19 mouse cellular contexts compared by ENCODE assay signal in genomic region chr16:77989791-77990325, GRCm38 (mm10).
DNase-seq lines count a peak whose midpoint lies in the region; ATAC-seq and TF ChIP-seq lines count a peak whose summit lies in the region.
"Had no signal": no experiment of that assay in that cellular context is flagged by ENCODE, and none has a peak within 500 bp of the region (broad histone marks: within the 10 kb centered on the region; RNA-seq: fewer than 3 reads in every experiment).

No protein-coding gene starts in this region.

- no peak overlapping the region for H3K4me3 ChIP-seq in lung, postnatal 0 days (ENCODE audit: low read depth, low read length)
- H3K4me3 ChIP-seq: forebrain, embryonic 13.5 days; heart, embryonic 13.5 days; hindbrain, embryonic 15.5 days had no signal

- no peaks in the 10 kb centered on the region for H3K36me3 ChIP-seq in lung, postnatal 0 days (ENCODE audit: insufficient read depth, low read length)
- H3K36me3 ChIP-seq: G1E; heart, embryonic 13.5 days; hindbrain, embryonic 15.5 days had no signal

- H3K27ac ChIP-seq in lung, postnatal 0 days (ENCODE audit: low read length): no peak overlapping the region
- H3K27ac ChIP-seq: forebrain, embryonic 13.5 days; heart, embryonic 13.5 days; hindbrain, embryonic 15.5 days had no signal

- peak; percentile 3 for DNase-seq in adrenal gland, postnatal 10 days
- DNase-seq in adrenal gland, postnatal 36 days: no peak
- DNase-seq in lung, postnatal 36 days: peak; percentile 2
- no peak for DNase-seq in lung, postnatal 0 days (ENCODE audit: low spot score)
- DNase-seq in gonadal fat pad, adult 2 months (ENCODE audit: low read depth): peak; percentile 82
- no peak for DNase-seq in neural tube, embryonic 10.5 days (ENCODE audit: extremely low spot score, low spot score)
- DNase-seq in heart, adult 9 months (ENCODE audit: low spot score in 2 of 2): no peak
- DNase-seq: adrenal gland, postnatal 25 days; B cell, adult 2 months; cerebellum, adult 2 months; forebrain, postnatal 0 days; gastrocnemius, postnatal 14 days; heart, postnatal 36 days had no signal

- no peak overlapping the region for H3K4me2 ChIP-seq in lung, postnatal 0 days (replicated peaks; ENCODE audit: low read depth, low read length)
- H3K4me2 ChIP-seq: forebrain, embryonic 13.5 days; heart, embryonic 13.5 days; hindbrain, embryonic 15.5 days had no signal

- no peak for TF ChIP-seq EP300 in lung, postnatal 0 days (IDR thresholded peaks at IDR 0.05)

- no peak for TF ChIP-seq CTCF in lung, postnatal 0 days (IDR thresholded peaks at IDR 0.05)

- H3K4me1 ChIP-seq in lung, postnatal 0 days (ENCODE audit: insufficient read depth, low read depth, low read length): no peaks in the 10 kb centered on the region
- H3K4me1 ChIP-seq: heart, embryonic 13.5 days; hindbrain, embryonic 15.5 days had no signal

- H3K27me3 ChIP-seq in lung, postnatal 0 days (replicated peaks; ENCODE audit: insufficient read depth, low read length): no peaks in the 10 kb centered on the region
- H3K27me3 ChIP-seq: forebrain, embryonic 13.5 days; heart, embryonic 13.5 days; hindbrain, embryonic 15.5 days had no signal

- no peak for ATAC-seq in lung, postnatal 0 days
- ATAC-seq: CD4-positive, CD25-positive, alpha-beta regulatory T cell, adult 4 months; forebrain, embryonic 13.5 days; forebrain, postnatal 0 days; intestine, embryonic 16.5 days had no signal

- WGBS in lung, postnatal 0 days: 65% methylated on average over 4 of the region's 4 CpGs

- H3K9me3 ChIP-seq in lung, postnatal 0 days (ENCODE audit: low read length): no peaks in the 10 kb centered on the region
- H3K9me3 ChIP-seq: hindbrain, embryonic 15.5 days had no signal

- no peak overlapping the region for H3K9ac ChIP-seq in lung, postnatal 0 days (replicated peaks; ENCODE audit: low read depth)
- H3K9ac ChIP-seq: forebrain, embryonic 13.5 days; forebrain, postnatal 0 days; heart, embryonic 13.5 days; hindbrain, embryonic 15.5 days had no signal

Comparison
In these comparisons a context has a peak if more than half of its experiments do, and no peak if none do; other contexts are left out.
1. DNase-seq: peak in adrenal gland, postnatal 10 days (single experiment), lung, postnatal 36 days (single experiment) and gonadal fat pad, adult 2 months (single experiment); none in adrenal gland, postnatal 36 days (0 of 2), lung, postnatal 0 days (single experiment), neural tube, embryonic 10.5 days (single experiment) and heart, adult 9 months (0 of 2).